Mouse (Mus musculus) monocyte, adult 5-6 weeks (primary cell): Measurements from ENCODE around the gene Ankrd24. TPM values are rescaled to one million over a fixed set of nuclear protein-coding genes. Genes with fewer than 3 reads are reported as not detected.
"Not testable (repeated sequence)": the region's sequence is repeated elsewhere in the genome, so short reads cannot be mapped to it uniquely, and the experiment has no call there.

Experiments used
- ATAC-seq: fragments of 153-309, 156-312 bp; replicated peaks from 2 replicates; pipeline ENCODE4 v1.8.0; 2017; ENCODE audit warnings: mild to moderate bottlenecking; ENCODE audit not compliant: low TSS enrichment, insufficient number of reproducible peaks, severe bottlenecking, poor library complexity, low FRiP score
- total RNA-seq: library from RNA; stranded (forward); fragments of 200-1000, 200-491, 200-594 nt; gene quantifications from 3 replicates; pipeline ENCODE4 v1.2.3, GENCODE M21; 2017

The Ankrd24 gene
- total RNA-seq, 1 experiment from 2014 or later = 0.38 TPM

GRCm38 (mm10) chr10:81640825-81641224 is 12.5 kb downstream of the Ankrd24 start:
- not testable (repeated sequence) for ATAC-seq

- ATAC-seq = no peak
Observed at GRCm38 (mm10) chr10:81641566-81641965, 13.2 kb downstream of the Ankrd24 start.

DNA sequence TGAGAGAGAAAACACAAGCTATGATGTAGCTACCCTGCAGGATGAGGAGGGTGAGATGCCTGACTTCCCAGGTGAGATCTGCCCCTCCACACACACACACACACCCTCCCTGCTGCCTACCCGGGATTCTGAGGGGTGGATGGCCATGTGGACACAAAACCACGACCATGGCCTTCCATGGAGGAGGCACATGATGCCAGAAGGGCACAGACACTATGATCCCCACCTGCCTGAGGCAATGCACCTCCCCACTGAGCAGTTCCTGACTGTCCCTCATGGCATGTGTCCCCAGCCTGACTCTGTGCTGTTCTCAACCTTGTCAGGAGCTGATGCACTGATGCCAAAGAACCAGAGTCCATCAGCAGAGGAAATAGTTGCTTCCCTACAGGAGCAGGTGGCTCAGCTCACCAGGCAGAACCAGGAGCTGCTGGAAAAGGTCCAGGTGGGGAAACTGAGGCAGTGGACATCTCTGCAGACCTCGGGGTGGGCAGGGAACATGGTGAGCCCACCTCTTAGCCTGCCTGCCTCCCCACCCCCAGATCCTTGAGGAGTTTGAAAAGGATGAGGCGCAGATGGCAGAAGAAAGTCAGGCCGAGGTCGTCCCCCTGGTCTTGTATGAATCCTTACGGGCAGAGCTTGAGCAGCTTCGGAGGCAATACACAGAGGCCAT is 13.8 kb downstream of the Ankrd24 start:
- ATAC-seq = no peak

- ATAC-seq = no peak
Observed at GRCm38 (mm10) chr10:81642648-81643448, 14.5 kb downstream of the Ankrd24 start.

DNA sequence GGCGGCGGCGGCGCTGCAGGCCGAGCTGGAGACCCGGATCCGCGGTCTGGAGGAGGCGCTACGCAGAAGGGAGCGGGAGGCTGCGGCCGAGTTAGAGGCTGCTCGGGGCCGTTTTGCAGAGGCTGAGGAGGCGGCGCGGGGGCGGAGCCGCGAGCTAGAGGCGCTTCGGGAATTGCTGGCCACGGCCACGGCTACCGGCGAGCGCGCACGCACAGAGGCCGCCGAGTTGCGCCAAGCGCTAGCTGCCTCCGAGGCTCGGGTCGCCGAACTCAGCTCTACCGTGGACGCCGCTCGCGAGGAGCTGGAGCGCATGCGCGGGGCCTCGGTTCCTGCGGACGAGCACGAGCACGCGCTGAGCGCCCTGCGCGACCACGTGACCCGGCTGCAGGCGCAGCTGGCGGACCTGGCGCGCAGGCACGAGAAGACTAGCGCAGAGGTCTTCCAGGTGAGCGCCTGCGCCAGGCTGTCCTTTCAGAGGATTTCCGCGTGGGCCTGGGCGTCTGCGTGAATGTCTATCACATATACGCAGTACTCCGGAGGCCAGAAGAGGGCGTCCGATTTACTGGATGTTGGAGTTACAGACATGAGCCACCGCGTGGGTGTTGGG is 15.2 kb downstream of the Ankrd24 start:
- peak; percentile 32 for ATAC-seq

- ATAC-seq = no peak
Observed at GRCm38 (mm10) chr10:81644162-81644561, 15.8 kb downstream of the Ankrd24 start.

- ATAC-seq = no peak
Observed at GRCm38 (mm10) chr10:81644716-81645115, 16.4 kb downstream of the Ankrd24 start.

DNA sequence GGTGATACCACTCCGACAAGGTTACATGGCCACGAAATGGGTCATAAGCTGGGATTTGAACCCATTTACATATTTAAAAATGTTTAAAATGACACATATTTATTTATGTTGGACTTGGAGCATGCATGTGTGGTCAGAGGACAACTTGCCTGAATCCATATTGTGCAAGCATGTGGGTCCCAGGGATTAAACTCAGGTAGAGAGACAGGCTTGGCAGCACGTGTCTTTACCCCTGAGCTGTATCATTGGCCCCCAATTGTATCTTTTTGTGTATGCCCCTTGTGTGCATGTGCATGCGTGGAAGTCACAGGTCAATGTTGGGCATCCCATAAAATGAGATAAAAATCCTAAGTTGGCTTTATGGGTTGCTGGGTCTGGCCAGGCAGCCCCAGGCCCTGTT is 17.1 kb downstream of the Ankrd24 start:
- no peak for ATAC-seq

- ATAC-seq = no peak
Observed at GRCm38 (mm10) chr10:81646015-81646555, 17.7 kb downstream of the Ankrd24 start.

- ATAC-seq = peak; percentile 92
Observed at GRCm38 (mm10) chr10:81648803-81649775, 20.7 kb downstream of the Ankrd24 start, which contains the start of gene Gm10778. Gene Gm10778 (plus strand): TSS chr10:81649059.

DNA sequence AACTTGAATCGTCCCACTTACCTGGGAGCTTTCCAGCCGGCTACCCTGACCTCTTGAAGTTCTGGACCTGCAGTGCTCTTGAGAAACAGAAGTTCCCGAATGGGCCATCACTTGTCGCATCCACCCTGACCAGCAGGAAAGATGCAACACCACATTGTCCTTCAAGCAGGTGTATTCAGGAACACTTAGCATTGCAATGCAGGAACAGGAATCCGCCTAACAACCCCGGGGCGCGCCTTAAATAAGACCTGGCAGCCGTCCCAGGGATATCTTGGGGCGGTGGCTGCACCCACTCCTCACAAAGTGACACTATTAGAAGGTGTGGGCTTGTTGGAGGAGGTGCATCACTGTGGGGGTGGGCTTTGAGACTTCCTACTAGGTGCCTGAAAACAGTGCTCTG is 26.8 kb downstream of the Ankrd24 start:
- no peak for ATAC-seq

DNA sequence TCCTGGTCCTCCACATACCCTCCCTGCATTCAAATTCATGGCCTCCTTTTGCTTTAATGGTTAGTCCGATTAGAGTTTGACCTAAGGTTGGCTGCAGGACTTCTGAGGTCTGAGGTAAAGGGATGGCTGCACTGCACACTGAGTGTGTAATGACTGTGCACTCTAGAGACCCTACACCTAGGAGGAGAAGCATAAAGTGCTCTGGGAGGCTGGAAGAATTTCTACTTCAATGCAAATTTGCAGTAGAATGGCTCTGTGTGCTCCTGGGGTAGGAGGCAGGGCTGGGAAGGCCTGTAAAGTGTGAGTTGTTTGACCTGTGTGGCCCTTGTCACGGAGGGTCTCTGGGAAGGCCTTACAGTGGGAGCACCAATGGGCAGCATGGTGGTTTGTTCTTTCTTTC is 27.8 kb downstream of the Ankrd24 start:
- no peak for ATAC-seq

GRCm38 (mm10) chr10:81687114-81687513 is 58.8 kb downstream of the Ankrd24 start:
- ATAC-seq = not testable (repeated sequence)

Other genes starting within 250 kb of the Ankrd24 start
- gene Dohh, start 244.1 kb upstream of the Ankrd24 start, total RNA-seq = 18.6 to 22.3 TPM (median 20.9 TPM) in 3 replicates
- 2.3 to 3.7 TPM in 2 of 3 replicates, not detected in the other for gene Gm48551, start 244.1 kb upstream of the Ankrd24 start, total RNA-seq
- not detected in 3 replicates for gene Gm48552, start 239.5 kb upstream of the Ankrd24 start, total RNA-seq
- 3.9 to 7.9 TPM (median 6.3 TPM) in 3 replicates for gene Smim24, start 235.5 kb upstream of the Ankrd24 start, total RNA-seq
- 4.1 to 7.6 TPM (median 5.1 TPM) in 3 replicates for gene Nfic, start 172.9 kb upstream of the Ankrd24 start, total RNA-seq
- 0.32 TPM in 1 of 3 replicates, not detected in the others for gene Celf5, start 145.8 kb upstream of the Ankrd24 start, total RNA-seq
- 42.6 to 86.4 TPM (median 79.6 TPM) in 3 replicates for gene Ncln, start 132.1 kb upstream of the Ankrd24 start, total RNA-seq
- 20.5 to 50.8 TPM (median 33.5 TPM) in 3 replicates for gene S1pr4, start 128.4 kb upstream of the Ankrd24 start, total RNA-seq
- gene Gna15, start 104.3 kb upstream of the Ankrd24 start, total RNA-seq = 20.3 to 41.0 TPM (median 29.4 TPM) in 3 replicates
- 2.2 to 17.5 TPM (median 15.1 TPM) in 3 replicates for gene Gna11, start 83.3 kb upstream of the Ankrd24 start, total RNA-seq
- 129 to 254 TPM (median 141 TPM) in 3 replicates for gene Aes, start 69.1 kb upstream of the Ankrd24 start, total RNA-seq
- 2.0 to 3.2 TPM (median 2.7 TPM) in 3 replicates for gene Tle2, start 54.0 kb upstream of the Ankrd24 start, total RNA-seq
- not detected in 3 replicates for gene Tle6, start 27.5 kb upstream of the Ankrd24 start, total RNA-seq
- gene BC025920, start 22.3 kb upstream of the Ankrd24 start, total RNA-seq = 0.75 to 2.4 TPM (median 1.8 TPM) in 3 replicates
- gene Sirt6, start 743 bp upstream of the Ankrd24 start, total RNA-seq = 4.8 to 5.8 TPM (median 5.0 TPM) in 3 replicates
- 1.8 to 5.2 TPM (median 4.2 TPM) in 3 replicates for gene Gm10778, start 20.5 kb downstream of the Ankrd24 start, total RNA-seq
- gene Zfp433, start 76.3 kb downstream of the Ankrd24 start, total RNA-seq = 17.6 to 27.9 TPM (median 19.5 TPM) in 3 replicates
- gene Gm3055, start 142.6 kb downstream of the Ankrd24 start, total RNA-seq = 1.6 to 10.2 TPM (median 5.0 TPM) in 3 replicates
- gene Gm4767, start 183.6 kb downstream of the Ankrd24 start, total RNA-seq = 0.48 to 3.2 TPM in 2 of 3 replicates, not detected in the other
- gene Gm32687, start 235.4 kb downstream of the Ankrd24 start, total RNA-seq = 5.4 to 8.2 TPM (median 7.3 TPM) in 3 replicates